Mouse (Mus musculus): Measurements from ENCODE around the gene Mia2.
"Not testable (repeated sequence)": the region's sequence is repeated elsewhere in the genome, so short reads cannot be mapped to it uniquely, and the experiment has no call there.

Gene Mia2

DNA sequence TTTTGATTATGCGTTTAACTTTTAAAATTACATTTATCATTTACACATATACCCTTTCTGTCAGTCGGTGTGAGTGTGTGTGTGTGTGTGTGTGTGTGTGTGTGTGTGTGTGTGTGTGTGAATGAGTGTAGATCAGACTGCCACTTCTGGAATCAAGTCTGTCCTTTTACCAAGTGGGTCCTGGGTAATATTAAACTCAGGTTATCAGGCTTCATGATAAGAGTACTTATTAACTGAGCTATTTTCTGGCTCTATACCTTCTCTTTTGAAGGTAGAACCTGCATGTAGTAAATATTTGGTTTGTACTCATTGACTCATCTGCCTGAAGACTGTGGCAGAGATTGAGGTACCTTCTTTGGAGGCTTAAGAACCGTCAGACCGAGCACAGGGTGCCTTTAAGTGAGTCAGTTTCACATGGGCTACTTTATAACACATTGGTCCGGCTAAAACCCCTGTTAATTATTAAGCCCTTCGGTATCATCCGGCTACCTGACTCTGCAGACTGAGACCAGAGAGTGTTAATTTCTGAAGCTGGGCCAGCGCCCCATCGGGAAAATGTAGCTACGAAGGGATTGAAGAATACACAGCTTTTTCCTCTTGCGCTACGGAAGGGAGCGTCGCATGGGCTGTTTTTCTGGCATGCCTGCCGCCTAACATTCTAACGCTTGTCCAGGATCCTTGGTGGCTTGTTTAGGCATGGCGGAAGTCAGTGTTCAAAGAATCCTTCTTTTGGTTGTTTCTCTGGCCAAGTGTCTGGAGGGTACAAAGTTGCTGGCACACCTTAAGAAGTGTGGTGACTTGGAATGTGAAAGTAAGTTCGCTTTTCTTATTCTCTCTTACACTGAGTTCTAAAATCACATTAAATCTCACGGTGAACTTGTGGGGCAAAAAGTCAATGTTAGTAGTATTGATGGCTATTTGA lies at the start of gene Mia2:
Gene Mia2, plus strand, starts transcription at position 696 of the 922 bp plus-strand sequence.
- DNase-seq, result no peak

DNA sequence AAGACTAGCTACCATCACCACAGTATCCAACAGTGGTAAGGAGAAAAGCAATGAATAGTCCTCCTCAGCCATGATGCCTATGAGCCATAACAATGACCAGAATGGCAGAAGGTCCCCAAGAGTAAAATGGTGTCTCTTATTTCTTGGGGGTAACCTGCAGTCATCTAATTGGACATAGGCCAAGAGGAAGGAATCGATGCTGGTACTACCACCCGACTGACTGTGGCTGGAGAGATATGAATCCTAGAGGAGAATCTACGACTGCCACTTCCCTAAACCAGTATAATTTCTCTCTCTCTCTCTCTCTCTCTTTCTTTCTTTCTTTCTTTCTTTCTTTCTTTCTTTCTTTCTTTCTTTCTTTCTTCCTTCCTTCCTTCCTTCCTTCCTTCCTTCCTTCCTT lies 43.1 kb upstream of the Mia2 start:
- DNase-seq, result no peak

DNA sequence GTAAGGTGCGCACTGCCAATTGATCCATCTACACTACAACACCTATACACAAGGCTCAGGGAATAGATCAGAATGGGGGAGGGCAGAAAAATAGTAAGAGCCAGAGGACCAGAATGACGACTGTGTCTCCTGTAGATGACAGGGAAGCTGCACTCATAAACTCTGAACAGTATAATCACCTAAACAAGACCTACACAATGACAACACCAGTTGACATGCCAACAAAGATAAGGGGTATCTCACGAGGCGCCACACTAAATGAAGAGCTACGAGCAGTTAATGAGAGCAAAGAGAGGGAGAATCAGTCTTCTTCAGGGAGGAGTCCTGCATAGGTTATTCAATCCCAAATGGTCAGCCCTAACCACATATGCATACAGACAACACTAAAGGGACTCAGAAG lies 42.4 kb upstream of the Mia2 start:
- DNase-seq, result no peak

DNA sequence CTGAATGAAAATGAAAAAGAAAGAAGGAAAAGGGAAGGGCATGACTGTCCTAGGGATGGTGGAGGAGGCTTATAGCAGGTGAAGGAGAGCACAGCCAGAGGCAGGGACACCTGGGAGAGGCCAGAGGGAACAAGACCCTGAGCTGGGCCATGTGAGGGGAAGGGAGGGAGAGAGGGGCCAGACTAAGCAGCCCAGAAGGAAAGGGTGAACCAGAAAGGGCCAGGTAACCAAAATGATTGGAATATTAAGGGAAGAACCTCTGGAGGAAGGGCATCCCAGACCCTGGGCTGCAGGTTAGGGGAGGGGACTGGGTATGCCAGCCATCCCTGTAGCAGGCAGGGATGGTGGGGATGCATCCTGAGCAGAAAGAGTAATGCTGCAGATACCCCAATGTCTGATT lies 41.6 kb upstream of the Mia2 start:
- no peak for DNase-seq

DNA sequence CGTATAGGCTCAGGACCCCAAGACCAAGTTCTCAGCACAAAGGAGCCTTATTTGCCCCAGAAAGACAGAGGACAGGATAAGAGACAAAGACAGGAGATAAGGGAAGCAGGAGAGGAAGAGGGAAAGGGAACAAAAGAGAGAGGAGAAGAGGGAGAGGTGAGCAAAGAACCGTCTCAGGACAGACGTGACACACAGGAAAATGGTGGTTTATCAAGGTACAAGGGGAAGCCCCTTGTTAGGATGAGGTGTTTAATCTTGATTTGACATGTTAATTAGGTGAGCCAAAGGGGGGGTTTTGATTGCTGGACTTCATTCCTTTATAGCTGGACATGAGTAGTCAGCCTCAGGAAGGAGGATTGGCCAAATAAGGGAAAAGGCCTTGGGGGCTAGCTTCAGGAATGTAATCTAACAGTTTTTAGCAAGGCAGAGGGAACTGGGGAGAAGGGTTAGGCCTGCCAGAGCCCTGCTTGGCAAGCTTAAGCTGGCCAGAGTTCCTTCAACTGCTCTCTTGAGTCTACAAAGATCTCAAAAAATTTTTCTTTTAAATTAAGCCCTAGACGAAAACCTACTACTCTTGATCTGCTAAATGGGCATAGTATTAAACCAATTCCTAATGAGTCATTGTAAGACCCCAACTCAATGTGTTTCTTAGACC lies 40.3 kb upstream of the Mia2 start:
- DNase-seq, result no peak

DNA sequence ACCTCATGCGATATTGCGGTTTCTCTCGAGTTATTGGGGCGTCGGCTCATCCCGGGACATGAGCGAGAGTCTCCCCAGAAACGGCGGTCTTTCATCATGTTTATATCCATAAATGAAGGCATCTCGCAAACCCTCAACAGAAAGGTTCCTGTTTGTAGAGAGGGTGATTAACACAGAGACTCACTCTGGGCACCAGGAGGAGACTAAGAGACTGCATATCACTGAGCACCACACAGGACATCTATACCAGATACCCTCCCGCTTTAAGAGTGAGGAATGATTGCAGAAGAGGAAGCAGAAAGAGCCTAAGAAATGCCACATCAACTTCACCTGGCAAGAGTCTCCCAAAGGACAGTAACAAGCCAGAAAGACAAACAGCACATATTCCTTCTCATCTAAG lies 39.4 kb upstream of the Mia2 start:
- DNase-seq, result no peak

DNA sequence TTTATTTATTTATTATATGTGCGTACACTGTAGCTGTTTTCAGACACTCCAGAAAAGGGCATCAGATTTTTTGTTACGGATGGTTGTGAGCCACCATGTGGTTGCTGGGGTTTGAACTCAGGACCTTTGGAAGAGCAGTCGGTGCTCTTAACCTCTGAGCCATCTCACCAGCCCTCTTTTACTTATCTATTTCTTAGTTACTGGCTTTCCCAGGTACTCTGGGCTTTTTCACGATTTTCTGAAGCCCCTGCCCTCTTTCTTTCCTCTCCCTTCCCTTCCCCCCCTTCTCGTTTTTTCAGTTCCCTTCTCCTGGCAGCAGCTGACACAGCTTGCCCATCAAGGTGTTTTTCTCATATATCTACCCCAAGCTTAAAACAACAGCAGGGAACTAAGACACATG lies 37.4 kb upstream of the Mia2 start:
- not testable (repeated sequence) for DNase-seq

DNA sequence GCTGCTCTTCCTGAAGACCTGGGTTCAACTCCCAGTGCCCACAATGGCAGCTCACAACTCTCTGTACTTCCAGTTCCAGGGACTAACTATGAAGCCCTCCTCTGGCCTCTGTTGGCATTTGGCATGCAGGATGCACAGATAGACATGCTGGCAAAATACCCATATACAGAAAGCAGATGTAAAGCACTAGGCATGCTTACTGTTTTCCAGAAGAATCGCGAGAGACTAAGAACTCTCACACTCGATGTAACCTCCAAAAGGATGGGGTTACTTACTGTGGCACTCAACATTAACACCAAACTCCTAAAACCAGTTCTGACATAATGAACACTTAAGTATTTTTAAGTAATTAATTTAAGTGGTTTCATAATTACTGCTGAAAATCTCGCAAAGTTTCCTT lies 35.3 kb upstream of the Mia2 start:
- DNase-seq, result no peak

DNA sequence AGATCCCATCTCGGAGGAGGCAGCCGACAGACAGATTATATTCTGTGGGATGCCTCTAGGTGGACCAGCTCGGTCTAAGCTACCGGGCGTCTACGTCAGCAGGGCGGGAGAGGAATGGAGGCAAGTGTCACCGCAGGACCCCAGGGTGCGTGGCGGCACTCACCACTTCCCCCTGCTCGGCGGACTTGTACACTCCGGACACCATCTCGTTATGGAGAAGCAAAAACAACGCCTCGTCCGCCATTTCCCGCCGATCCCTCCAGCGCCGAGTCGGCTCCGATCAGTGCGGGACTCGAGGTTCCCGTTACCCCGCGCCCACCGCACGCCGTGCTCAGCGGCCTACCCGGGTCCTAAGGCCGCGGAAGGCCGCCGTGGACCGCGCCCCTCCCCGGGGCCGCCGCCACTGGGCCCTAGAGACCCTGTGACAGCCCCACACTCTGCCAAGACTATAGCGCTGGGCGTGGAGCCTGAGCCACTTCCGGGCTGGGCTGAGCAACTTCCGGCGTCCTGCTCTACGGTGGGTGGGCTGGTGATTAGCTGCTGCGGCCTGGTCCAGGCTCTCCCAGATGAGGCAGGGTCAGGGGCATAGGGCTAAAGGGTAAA lies 34.5 kb upstream of the Mia2 start, which contains the start of gene Trappc6b:
Gene Trappc6b, minus strand, starts transcription at position 480 of the 603 bp plus-strand sequence.
- peak; percentile 78 for DNase-seq

DNA sequence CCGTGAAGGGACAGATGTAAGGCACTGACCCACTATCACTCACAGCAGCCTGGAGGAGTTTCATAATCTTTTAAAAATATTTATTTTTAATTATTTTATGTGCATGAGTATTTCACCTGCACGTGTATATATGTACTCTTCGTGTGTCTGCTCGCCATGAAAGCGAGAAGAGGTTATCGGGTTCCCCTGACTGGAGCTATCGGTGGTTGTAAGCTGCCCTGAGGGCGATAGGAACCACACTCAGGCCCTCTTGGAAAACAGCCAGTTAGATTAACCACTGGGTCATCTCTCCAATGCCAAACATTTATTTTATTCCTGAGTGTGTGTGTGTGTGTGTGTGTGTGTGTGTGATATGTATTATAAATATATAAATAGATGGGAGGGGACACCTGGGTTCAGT lies 30.8 kb upstream of the Mia2 start:
- no peak for DNase-seq

DNA sequence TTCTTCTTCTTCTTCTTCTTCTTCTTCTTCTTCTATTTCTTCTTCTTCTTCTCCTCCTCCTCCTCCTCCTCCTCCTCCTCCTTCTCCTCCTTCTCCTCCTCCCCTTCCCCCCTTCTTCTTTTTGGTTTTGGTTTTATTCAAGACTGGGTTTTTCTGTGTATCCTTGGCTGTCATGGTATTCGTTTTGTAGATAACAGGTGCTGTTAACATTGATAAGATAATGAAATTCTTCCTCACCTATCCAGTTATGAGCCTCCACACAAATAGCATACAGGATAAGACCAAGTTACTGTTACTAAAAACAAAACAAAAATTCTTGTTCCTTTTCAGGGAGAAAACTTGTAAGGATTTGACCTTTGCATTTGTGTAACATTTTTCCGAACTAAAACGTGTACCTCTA lies 29.8 kb upstream of the Mia2 start:
- no peak for DNase-seq

DNA sequence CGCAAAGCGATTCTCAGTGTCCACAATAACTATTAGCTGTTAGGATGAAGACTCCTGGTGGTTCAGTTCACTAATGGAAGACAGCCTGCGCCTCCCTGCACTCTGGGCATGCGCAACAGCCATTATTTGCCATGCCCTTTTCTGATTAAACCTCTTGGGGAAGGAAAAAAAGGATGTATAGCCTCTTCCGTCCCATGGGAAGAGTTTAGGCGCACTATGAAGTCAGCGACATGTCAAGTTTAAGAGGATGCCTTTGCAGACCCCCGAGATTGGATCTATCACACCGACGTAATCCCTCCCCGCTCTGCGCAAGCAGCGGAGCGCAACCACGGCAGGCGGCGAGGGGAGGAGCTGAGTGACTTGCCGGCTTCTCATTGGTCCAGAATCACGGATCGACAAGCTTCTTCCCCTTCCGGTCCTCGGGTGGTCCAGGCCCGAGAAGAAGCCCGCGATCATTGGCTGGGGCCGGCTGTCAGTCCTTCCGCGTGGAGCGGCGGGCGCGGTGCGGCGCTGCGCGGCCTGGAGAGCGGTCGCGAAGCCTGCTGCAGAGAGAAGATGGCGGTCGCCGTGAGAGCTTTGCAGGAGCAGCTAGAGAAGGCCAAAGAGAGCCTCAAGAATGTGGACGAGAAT lies 29.0 kb upstream of the Mia2 start, which contains the start of gene Pnn:
Gene Pnn, plus strand, starts transcription at position 437 of the 630 bp plus-strand sequence.
- peak; percentile 91 for DNase-seq

DNA sequence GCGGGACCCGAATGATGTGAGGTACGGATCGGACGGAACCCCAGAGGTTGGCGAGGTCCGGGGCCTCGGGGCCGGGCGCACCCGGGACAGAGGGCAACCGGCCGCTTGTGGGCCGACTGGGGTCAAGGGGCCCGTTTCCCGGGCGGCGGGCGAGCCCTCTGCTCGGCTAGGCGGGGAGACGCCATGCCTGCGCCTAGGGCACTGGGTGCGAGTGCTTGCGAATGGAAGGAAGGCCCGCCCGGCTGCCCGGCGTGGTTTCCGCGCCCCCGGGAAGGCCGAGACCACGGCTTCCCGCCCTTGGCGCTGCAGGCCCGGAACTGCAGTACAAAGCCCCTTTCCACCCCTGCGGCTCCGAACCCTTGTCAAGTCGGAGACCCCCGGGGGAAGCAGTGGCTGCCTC lies 28.5 kb upstream of the Mia2 start:
- DNase-seq, result no peak

DNA sequence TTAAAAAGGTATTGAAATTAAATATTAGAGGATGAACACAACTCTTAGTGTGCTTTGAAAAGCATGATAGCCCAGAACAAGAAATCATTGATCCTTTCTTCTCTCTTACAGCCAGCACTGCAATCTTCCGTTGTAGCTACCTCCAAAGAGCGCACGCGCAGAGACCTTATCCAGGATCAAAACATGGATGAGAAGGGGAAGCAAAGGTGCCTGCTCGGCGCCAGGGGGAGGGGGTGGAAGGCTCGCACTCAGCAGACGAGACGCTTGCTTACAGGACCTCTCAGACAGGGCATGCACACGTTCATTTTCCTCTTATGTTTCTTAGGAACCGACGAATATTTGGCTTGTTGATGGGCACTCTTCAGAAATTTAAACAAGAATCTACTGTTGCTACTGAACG lies 26.8 kb upstream of the Mia2 start:
- no peak for DNase-seq

DNA sequence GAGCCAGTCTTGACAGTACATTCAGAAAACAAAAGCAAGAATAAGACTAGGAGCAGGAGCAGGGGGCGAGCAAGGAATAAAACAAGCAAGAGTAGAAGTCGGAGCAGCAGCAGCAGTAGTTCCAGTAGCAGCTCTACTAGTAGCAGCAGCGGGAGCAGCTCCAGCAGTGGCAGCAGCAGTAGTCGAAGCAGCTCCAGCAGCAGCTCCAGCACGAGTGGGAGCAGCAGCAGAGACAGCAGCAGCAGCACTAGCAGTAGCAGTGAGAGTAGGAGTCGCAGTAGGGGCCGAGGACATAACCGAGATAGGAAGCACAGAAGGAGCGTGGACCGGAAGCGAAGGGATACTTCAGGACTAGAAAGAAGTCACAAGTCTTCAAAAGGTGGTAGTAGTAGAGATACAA lies 23.3 kb upstream of the Mia2 start:
- no peak for DNase-seq

DNA sequence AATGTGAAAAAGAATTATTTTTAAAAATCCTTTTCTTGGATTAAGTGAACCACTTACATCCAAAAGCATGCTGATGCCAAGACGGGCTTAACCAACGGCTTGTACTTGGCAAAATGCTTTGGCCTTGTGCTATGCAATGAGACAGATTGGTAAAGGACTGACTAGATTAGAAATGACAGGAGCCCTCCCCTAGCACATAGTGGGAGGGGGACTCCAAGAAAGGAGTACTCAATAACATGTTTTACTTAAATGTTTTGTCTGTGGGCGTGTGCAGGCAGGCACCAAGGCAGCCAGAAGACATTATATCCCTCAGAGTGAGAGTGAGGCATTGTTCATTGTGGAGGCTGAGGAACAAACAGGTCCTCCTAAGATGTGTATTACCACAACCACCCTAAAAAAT lies 21.5 kb upstream of the Mia2 start:
- DNase-seq, result no peak

DNA sequence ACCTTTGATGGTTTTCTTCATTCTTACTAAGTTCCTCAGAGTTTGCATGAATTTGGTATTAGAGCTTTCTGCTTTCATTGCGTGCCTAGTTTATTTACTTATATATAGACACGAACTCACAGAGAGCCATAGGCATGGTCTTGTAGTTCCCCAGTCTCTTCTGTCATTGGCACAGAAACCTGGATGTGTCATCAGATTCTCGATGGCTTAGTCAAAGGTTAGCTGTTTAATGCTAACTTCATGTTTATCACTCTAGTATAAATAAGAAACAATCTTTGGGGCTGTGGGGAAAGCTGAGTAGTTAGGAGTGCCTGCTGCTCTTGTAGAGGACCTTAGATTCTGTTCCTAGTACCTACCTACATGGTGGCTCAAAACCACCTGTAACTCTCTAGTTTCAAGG lies 18.6 kb upstream of the Mia2 start:
- DNase-seq, result no peak

DNA sequence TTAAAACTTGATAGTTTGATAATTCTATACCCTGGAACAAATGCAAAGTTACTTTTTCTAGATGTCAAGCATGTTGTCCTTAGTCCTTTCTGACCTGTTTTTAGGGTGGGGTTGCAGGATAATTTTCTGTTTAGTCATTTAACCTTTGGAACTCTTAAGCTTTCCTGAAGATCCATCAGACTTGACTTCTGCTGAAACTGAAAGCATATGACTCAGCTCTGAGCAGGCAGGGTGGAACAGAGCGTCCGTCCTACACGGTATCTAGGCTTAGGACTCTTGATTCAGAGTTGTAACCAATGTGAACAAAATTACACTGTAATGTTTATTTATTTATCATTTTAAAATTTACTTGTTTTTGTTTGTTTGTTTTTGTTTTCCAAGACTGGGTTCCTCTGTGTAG lies 17.7 kb upstream of the Mia2 start:
- DNase-seq, result no peak

DNA sequence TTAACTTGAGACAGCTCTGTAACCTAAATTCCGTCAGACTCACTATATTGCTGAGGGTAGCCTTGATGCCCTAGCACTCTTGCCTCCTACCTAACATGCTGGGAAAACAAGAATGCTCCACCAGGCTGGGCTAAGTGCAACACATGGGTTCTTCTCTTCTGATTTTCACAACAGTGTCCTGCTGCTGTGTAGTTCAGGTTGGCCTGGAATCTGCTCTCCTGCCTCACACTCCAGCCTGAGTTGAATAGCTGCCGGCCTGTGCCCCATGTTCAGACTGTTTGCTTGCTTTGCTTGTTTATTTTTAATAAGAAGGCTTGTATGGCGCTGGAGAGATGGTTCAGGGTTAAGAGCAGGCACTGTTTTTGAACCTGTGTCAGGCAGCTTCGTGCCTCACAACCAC lies 15.1 kb upstream of the Mia2 start:
- DNase-seq, result no peak

DNA sequence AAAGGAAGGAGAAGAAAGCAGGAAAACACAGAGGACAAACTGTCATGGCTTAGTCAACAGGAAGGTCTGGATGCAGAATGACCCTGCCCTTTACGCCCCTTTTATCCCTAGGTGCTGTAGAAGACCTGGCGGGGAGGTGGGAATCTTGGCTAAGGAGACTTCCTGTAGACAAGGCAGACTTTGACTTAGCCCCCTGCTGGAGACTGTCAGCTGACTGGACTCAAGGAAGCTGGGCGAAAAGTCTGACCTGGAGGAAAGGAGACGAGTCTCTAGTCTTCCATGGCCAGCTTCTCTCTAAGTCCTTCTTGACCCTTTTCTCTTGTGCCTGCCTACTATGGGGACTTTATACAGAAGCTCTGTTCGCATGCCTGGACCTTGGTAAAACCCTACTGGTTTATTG lies 11.2 kb upstream of the Mia2 start:
- DNase-seq, result no peak

DNA sequence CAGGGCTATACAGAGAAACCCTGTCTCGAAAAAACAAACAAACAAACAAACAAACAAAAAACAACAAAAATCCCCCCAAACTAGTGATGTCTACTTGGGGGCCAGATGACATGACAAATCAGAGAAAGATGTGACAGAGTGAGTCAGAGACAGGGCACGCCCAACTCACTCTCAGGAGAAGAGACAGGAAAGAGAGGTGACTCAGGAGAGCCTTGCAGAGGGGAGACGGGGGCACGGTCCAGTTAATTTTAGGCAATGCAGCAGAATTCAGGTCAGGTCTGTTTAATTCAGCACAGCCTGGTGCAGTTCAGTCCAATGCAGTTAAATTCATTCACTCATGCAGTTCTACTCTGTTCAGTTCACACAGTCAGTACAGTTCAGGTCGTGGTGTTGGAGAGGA lies 9.4 kb upstream of the Mia2 start:
- DNase-seq, result no peak

DNA sequence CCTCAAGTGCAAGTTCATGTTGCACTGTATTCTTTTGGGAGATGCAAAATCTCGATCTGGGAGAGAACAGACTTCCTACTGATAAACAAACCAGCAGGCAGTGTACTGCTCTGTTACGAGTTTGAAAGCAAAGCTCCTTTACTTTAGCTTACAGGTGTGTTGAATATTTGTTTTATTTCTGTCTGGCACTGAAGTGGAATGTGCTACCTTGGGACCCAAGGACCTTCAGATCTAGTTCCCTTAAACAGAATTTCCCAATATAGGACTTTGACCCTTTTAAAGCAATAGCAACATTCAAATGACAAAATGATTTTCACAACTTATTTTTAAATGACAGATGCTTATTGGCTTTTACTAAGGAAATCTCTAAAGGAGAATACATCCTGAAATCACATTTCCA lies 2.1 kb upstream of the Mia2 start:
- DNase-seq, result no peak

DNA sequence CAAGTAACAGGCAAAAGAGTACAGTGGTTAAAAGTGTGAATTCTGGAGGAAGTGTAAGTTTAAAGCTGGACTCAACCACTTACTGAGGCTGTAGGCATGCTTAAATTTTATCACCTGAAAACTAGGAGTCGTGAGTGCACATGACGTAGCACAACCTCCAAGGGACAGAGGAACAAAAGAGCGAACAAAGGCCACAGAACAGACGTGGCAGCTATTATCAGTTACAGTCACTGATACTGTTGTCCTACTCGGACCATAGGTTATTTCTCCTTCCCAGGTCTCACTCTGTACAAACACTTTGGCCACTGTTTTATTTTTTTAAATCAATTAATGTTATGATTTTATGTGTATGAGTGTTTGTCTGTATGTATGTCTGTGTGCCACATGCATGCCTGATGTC lies 9.2 kb downstream of the Mia2 start:
- DNase-seq, result no peak

DNA sequence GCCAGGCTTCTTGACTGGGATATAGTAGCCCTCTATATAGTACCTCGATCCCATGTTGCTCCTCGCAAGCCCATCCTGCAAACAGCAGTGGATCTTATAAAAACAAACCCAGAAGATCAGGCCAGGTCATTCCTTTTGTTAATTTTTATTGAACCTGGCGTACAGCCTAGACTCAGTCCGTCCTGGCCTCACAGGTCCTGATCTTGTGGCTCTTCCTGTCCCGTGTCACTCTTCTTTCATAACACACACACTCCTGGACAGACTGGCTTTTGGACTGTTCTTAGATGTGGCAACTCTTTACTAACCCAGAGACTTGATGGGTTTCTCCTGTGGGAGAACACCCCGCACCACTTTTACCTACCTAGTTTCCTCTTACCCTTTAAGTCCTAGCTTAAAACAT lies 10.3 kb downstream of the Mia2 start:
- no peak for DNase-seq
